Mouse (Mus musculus): ENCODE measurements around the gene Dnajc8.
"Not testable (repeated sequence)": the region's sequence is repeated elsewhere in the genome, so short reads cannot be mapped to it uniquely, and the experiment has no call there.

Dnajc8 gene

DNA sequence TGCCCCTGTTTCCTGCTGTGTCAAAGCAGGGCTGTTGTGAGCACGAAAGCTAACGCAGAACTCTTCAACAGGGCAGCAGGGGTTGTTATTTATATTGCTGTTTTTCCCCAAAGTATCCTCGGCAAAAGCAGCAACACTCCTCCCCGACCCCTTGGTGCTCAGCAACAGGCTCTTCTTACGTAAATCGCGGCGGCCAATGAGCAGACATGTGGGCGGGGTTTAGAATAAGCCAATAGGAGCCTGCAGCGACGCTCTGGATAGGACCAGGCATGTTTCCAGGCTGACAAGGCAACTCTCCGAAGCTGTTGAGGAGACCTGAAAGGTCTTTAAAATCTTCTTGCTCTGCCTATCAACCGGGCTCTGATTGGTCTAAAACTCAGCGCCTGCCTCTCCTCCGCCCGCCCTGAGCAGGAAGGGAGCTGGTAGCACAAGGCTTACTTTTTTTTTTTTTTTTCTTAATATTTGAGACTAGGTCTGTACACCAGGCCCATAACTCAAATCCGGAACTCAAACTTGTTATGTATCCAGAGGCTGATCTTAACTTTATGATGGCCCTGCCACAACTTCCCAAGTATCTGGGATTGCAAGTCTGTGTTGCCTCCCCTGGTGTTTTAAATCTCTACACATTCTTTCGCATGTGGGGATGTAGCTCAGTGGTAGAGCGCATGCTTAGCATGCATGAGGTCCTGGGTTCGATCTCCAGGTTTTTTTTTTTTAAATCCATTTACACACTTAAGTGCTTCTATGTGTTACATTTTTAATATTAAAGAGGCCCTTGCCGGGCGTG, 19.8 kb upstream of the Dnajc8 start:
- DNase-seq (ENCODE audit: low spot score in 2 of 2), result peak; percentile 86 to 90

GRCm38 (mm10) chr4:132518066-132518465, 17.3 kb upstream of the Dnajc8 start:
- no peak for DNase-seq (ENCODE audit: low spot score in 2 of 2)

DNA sequence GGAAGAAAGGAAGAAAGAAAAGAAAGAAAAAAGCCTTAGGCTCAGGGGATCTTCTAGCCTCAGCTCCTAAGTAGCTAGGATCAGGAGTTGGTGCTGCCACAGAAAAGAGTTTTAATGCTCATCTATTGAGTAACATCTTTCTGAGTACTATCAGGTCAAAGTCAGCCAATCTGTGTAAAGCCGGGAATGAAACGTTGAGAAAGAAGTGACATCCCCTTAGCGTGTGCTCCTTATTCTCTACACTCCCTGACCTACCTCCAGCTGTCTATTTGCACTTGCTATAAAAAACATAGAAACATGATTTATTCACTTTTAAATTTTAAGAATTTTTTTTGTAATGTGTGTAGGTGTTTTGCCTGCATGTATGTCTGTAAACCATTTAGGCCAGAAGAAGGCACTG, 16.2 kb upstream of the Dnajc8 start:
- DNase-seq (ENCODE audit: low spot score in 2 of 2), result no peak

DNA sequence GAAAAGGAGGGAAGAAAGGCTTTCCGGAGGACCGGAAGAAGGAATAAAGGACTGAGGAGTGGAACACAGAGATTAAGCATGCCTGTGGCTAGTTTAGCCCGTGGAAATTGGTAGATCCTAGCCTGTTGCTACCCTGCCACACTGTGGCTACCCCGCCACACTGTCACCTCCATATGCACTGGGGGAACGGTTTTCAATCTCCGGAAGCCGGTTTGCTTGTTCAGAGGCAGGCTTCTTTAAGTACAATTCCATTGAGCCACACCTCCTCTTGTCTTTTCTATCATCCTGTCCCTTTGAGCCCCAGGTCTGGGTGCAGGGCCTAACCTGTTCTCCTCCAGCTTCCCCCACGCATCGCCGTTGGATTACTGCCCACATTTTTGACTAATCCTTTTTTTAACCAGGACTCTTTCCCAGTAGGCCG, 11.0 kb upstream of the Dnajc8 start:
- no peak for DNase-seq (ENCODE audit: low spot score in 2 of 2)

GRCm38 (mm10) chr4:132524808-132525207, 10.5 kb upstream of the Dnajc8 start:
- no peak for DNase-seq (ENCODE audit: low spot score in 2 of 2)

- no peak for DNase-seq (ENCODE audit: low spot score in 2 of 2)
These were observed 8.7 kb upstream of the Dnajc8 start for GRCm38 (mm10) chr4:132526678-132527077.

GRCm38 (mm10) chr4:132527917-132528522, 7.3 kb upstream of the Dnajc8 start:
- DNase-seq (ENCODE audit: low spot score in 2 of 2), result no peak

GRCm38 (mm10) chr4:132529344-132529743, 6.0 kb upstream of the Dnajc8 start:
- no peak for DNase-seq (ENCODE audit: low spot score in 2 of 2)

DNA sequence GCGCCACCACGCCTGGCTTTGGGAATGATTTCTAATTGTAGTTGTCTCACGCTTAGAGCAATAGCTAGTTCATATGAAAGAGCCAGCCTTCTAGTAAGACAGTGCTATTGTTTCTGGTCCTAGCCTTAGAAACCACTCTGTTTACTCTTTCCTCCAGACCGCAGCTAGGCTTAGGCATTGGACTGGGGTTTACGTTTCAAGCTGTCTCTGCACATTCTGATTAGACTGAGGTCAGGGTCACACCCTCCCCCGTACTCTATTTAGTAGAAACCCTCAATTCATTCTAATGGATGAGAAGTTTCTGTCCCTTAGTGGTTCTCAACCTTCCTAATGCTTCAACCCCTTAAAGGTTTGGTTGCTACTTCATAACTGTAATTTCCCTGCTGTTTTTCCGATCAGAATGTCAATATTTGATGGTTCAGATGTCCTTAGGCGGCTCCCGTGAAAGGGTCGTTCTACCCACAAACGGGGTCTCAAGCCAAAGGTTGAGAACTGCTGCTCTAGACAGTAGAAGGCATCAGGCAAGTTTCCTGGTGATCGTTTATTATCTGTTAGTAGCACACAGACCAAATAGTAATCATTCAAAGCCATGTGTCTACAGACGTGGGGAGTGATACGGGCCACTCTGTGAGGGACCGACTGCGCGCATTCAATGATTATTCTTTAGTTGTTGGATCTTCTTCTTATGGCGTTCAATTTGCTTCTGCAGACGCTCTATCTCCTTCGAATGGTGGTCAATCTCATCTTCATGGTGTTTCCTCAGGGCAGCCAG, 5.1 kb upstream of the Dnajc8 start:
- no peak for DNase-seq (ENCODE audit: low spot score in 2 of 2)

DNA sequence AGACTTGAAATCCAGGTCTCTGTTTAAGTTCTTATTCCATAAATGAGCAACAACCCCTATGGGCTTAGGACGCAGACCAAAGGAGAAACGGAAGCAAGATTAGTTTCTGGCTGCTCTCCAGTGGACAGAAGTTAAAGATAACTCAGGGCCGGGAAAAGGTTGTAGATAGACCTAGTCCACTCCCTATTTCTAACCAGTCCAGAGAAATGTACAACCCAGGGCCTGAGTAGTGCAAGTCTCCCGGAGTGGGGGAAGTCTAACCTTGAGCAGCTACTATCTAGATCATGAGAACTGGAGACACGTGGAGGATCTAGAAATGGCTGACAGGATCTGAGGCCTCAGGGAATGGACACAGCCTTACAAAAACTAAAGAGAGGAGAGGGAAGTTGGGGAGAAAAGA, 2.9 kb upstream of the Dnajc8 start:
- no peak for DNase-seq (ENCODE audit: low spot score in 2 of 2)

- peak; percentile 82 to 93 for DNase-seq (ENCODE audit: low spot score in 2 of 2)
These were observed 2.1 kb upstream of the Dnajc8 start, which contains the start of gene Atpif1 for GRCm38 (mm10) chr4:132532981-132533916. Gene Atpif1, minus strand, starts transcription at chr4:132533659.

DNA sequence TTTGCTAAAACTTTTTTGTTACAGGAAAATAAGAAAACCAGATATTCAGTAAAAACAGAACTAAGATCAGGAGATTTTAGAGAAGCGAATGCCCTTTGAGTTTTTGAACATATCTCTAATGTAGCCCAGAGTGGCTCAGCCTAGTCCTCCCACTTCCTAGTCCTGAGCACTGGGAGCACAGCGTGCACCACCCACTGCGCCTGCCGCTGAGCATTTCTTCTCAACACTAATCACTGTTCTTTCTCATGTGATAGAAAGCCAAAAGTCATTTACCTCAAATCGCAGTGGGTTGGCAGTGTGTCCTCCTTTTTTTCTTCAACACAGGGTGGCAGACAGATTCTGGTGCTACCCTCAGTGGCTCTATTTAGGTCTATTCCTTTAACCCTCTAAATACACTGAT, 4.1 kb downstream of the Dnajc8 start:
- no peak for DNase-seq (ENCODE audit: low spot score in 2 of 2)

DNA sequence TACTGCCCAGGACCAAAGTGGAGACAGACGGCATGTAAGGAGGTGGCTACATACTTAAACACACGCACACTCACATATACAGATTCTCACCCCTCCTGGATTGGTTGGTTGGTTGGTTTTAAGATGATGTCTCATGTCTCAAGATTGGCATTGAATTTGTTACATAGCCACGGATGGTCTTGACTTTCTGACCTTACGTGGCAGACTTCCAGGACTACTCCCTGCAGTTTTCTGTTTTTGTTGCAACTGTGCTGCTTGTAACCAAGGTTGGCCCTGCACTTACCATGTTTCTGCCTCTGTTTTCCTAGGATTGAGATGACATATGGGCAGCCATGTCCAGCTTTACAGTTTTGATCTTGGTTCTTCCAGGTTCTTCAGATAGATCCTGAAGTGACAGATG, 6.1 kb downstream of the Dnajc8 start:
- no peak for DNase-seq (ENCODE audit: low spot score in 2 of 2)

DNA sequence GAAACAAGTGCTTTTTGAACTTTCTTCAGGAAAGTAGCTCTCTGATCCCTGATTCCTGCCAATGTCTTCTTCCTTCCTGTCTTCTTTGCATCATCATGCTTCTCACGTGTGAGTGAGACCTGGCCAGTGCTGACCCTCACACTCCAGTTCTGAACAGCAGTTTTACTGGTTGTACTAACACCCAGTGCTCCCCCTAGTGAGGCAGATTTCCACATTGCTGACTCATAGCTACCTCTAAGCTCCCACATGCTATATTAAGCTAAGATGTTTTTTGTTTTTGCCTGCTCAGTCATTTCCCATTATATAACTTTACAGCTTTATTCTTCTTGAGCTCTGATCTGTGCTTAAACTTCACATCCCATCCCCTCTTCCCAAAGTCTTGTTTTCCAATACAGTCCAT, 7.4 kb downstream of the Dnajc8 start:
- DNase-seq (ENCODE audit: low spot score in 2 of 2), result no peak

- peak in 1 of 2 experiments; percentile 40 for DNase-seq (ENCODE audit: low spot score in 2 of 2)
These were observed 10.5 kb downstream of the Dnajc8 start for GRCm38 (mm10) chr4:132545851-132546250.

DNA sequence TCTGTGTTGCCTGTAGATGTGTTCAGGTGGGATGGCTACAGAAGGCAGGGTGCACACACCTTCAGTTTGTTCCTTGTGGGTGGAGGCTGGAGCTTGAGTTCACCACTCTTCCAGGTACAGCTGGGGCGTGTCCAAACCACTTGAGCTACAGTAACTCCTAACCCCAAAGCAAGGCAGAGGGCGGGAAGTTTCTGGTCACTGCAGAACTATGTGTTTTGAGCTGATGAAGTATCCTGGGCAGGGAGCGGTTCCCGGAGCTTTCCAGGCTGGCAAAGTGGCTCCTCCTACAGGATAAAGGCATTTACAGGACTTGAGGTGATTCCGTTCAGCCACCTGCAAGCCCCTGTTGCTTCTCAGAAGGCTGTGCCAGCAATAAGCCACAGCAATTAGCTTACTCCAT, 18.9 kb downstream of the Dnajc8 start:
- DNase-seq (ENCODE audit: low spot score in 2 of 2), result no peak

DNA sequence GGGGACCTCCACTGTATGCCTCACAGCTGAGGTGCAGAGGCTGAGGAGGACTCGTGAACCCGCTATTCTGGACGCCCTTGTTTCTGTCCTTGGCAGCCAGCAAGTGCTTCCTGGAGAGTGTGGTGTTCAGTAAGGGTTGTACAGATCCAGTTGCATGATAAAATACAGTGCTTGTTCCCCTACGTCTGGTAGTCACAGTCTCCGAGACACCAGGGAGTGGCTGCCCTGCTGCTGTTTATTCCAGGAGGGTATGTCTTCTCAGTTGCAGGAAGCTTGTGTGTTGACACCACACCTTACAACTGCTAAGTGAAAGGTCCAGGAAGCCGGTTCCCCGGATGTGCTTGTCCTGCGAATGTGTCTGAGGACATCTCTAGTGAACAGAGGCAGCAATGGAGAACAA, 19.3 kb downstream of the Dnajc8 start:
- no peak for DNase-seq (ENCODE audit: low spot score in 2 of 2)

- DNase-seq (ENCODE audit: low spot score in 2 of 2), result not testable (repeated sequence)
These were observed 20.2 kb downstream of the Dnajc8 start for GRCm38 (mm10) chr4:132555550-132555949.

DNA sequence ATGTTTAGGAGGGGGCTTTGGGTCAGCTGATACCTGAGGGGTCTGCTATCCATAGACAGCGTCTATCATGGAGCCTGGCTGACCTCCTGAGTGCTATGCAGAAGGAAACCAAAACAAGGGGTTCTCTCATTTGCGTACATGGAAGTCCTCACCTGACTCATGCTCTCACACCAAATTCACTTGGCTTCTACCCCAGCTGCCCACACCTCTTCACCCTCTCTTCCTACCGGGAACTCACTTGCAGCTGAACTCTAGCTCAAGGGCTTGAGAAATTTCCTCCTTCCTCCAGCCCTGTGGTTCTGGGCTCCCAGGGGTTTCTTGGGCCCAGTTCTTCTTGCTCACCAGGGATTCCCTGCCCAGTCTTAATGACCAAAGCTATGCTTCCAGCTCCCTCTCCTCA, 27.9 kb downstream of the Dnajc8 start:
- no peak for DNase-seq (ENCODE audit: low spot score in 2 of 2)

DNA sequence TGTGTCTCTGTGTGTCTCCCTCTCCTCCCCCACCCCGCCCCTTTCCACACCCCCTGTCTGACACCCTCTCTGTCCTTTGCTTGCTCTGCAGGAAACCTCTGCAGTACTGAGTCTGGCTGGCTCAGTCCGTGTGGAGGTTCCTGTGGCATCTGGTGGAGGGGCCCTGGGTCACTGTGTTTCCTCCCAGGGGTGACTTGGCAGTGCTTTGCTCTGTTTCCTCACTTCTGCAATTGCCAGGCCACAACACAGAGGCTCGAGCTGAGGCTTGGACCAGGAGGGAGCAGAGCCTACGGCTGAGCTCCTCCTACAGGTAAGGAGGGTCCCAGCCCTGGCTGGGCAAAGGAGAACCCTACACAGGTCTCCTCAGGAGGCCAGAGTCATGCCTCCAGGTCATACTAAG, 28.6 kb downstream of the Dnajc8 start, which contains the start of gene Ptafr:
Ptafr (plus strand) TSS at position 103 of the 400 bp plus-strand sequence.
- no peak for DNase-seq (ENCODE audit: low spot score in 2 of 2)

DNA sequence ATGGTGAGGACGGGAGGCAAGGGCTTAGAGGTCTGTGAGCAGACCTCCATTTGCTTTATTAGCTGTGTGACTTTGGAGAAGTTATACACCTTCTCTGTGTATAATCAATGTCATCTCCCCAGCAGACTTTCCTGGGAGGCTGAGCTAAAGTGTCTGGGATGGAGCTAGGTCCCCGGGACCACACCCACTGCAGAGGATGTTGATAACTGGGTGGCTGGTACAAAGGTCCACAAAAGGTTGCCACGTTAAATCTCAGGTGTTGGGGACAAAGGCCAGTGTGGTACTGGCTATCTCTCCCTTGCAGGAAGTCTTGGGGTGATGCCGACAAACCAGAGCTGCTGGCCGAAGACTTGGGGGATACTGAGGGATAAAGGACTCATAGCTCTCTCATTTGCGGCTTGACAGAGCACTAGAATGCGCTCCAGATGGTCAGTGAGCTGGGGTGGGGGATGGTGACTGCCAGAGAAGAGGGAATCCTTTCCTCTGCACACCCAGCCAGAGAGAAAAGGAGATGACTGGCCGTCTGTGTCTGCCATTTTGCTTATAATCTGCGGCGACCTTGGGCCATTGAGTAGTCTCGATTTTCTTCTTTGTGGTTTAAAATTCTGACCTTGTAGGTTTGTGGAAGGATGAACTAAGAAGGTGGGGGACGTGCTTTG, 29.9 kb downstream of the Dnajc8 start:
- no peak for DNase-seq (ENCODE audit: low spot score in 2 of 2)
